Mouse (Mus musculus) bone marrow, adult 2 months (tissue): Measurements from ENCODE around the gene Dtnb.
A peak's percentile ranks its signal among the peaks of the same experiment; 100 is the strongest.

Source experiments
- CTCF ChIP-seq: fragments of 200-500 bp; IDR thresholded peaks from 2 replicates; pipeline ENCODE4 v1.5.1; 2011; ENCODE audit warnings: low read length, control low read depth; ENCODE audit not compliant: control insufficient read depth, insufficient read depth
- POLR2A ChIP-seq: fragments of 200-500 bp; IDR thresholded peaks from 2 replicates; pipeline ENCODE4 v1.6.1; 2011; ENCODE audit warnings: low read depth, mild to moderate bottlenecking, control low read depth, low read length, borderline replicate concordance; ENCODE audit not compliant: control insufficient read depth

- TF ChIP-seq CTCF (0 out of 2 replicates have a peak, but pooled peaks have one; percentile 21), POLR2A (no peak)
Observed at GRCm38 (mm10) chr12:3641931-3642330, 69.8 kb downstream of the Dtnb start.
